Mouse (Mus musculus) MEL (cell line): ENCODE data around the gene Tas2r114.

Experiments used
- CHD2 ChIP-seq: IDR thresholded peaks from 2 replicates; pipeline ENCODE4 v1.6.1; 2011; ENCODE audit warnings: low read length, improper control_type of control experiment
- CTCF ChIP-seq, 3 experiments: IDR thresholded peaks in 2 of 3; conservative IDR thresholded peaks in 1 of 3; 2 replicates each; pipeline ENCODE4 v1.5.1; 2011 to 2012; ENCODE audit warnings: low read length in 3 of 3, low read depth in 2 of 3, mild to moderate bottlenecking in 2 of 3, improper control_type of control experiment in 1 of 3, inconsistent platforms in 1 of 3, mixed read lengths in 1 of 3, moderate library complexity in 1 of 3; ENCODE audit not compliant: control insufficient read depth in 1 of 3, insufficient read depth in 1 of 3, poor library complexity in 1 of 3, severe bottlenecking in 1 of 3
- EP300 ChIP-seq, 2 experiments: IDR thresholded peaks; 2 replicates each; pipeline ENCODE4 v1.6.1; 2011; ENCODE audit warnings: improper control_type of control experiment in 2 of 2, low read length in 2 of 2, low read depth in 1 of 2, mild to moderate bottlenecking in 1 of 2
- GABPA ChIP-seq: IDR thresholded peaks from 2 replicates; pipeline ENCODE4 v1.6.1; 2012; ENCODE audit warnings: low read depth, mild to moderate bottlenecking, inconsistent platforms, low read length, improper control_type of control experiment, moderate library complexity
- KAT2A ChIP-seq: conservative IDR thresholded peaks from 2 replicates; pipeline ENCODE4 v1.6.1; 2012; ENCODE audit warnings: low read depth, low read length, improper control_type of control experiment, inconsistent platforms
- MAZ ChIP-seq: IDR thresholded peaks from 2 replicates; pipeline ENCODE4 v1.6.1; 2012; ENCODE audit warnings: low read depth, mild to moderate bottlenecking, inconsistent platforms, low read length, improper control_type of control experiment
- MEF2A ChIP-seq: IDR thresholded peaks from 2 replicates; pipeline ENCODE4 v1.6.1; 2014; ENCODE audit warnings: low read depth, mild to moderate bottlenecking, inconsistent platforms, low read length, improper control_type of control experiment; ENCODE audit not compliant: poor library complexity, insufficient replicate concordance, severe bottlenecking; ENCODE audit errors: extremely low read depth
- USF1 ChIP-seq: IDR thresholded peaks from 2 replicates; pipeline ENCODE4 v1.6.1; 2014; ENCODE audit warnings: low read depth, mild to moderate bottlenecking, inconsistent platforms, low read length, improper control_type of control experiment, moderate library complexity
- USF2 ChIP-seq, 2 experiments: IDR thresholded peaks; 2 replicates each; pipeline ENCODE4 v1.6.1; 2011 to 2012; ENCODE audit warnings: improper control_type of control experiment in 2 of 2, low read length in 2 of 2, borderline replicate concordance in 1 of 2, inconsistent platforms in 1 of 2, low read depth in 1 of 2, mild to moderate bottlenecking in 1 of 2; ENCODE audit not compliant: insufficient read depth in 1 of 2
- ZMIZ1 ChIP-seq: IDR thresholded peaks from 2 replicates; pipeline ENCODE4 v1.6.1; 2012; ENCODE audit warnings: low read depth, mild to moderate bottlenecking, inconsistent platforms, low read length, improper control_type of control experiment, moderate library complexity

- no peak for TF ChIP-seq MEF2A
- no peak for TF ChIP-seq CTCF (IDR thresholded peaks at IDR 0.05 in 2 of 3, conservative IDR thresholded peaks at IDR 0.05 in 1 of 3; ENCODE audit: control insufficient read depth in 1 of 3, insufficient read depth in 1 of 3, low read depth in 2 of 3, low read length in 3 of 3, poor library complexity in 1 of 3, severe bottlenecking in 1 of 3)
- no peak for TF ChIP-seq EP300 (IDR thresholded peaks at IDR 0.05; ENCODE audit: low read depth in 1 of 2, low read length in 2 of 2)
- no peak for TF ChIP-seq MAZ
- TF ChIP-seq USF2 (IDR thresholded peaks at IDR 0.05; ENCODE audit: borderline replicate concordance in 1 of 2, insufficient read depth in 1 of 2, low read depth in 1 of 2, low read length in 2 of 2): no peak
- TF ChIP-seq CHD2: no peak
- no peak for TF ChIP-seq KAT2A
- no peak for TF ChIP-seq USF1
- TF ChIP-seq ZMIZ1: no peak
- no peak for TF ChIP-seq GABPA
Observed at GRCm38 (mm10) chr6:131687395-131687794, 2.5 kb downstream of the Tas2r114 start, which contains the start of gene Tas2r105.
